Mouse (Mus musculus) myocyte (in vitro differentiated cells): ENCODE measurements around the gene Lamc2.

ENCODE experiments used
- CEBPB ChIP-seq: IDR thresholded peaks from 2 replicates; pipeline ENCODE4 v1.6.1; 2011; ENCODE audit warnings: mild to moderate bottlenecking, moderate library complexity; ENCODE audit not compliant: poor library complexity, insufficient read depth, severe bottlenecking
- E2F4 ChIP-seq: IDR thresholded peaks from one replicate; pipeline ENCODE4 v1.6.1; 2011; ENCODE audit warnings: mild to moderate bottlenecking, control low read depth, moderate library complexity; ENCODE audit not compliant: insufficient read depth
- MYOD1 ChIP-seq, 3 experiments: IDR thresholded peaks; one replicate each; pipeline ENCODE4 v1.6.1; 2011; ENCODE audit warnings: control low read depth in 2 of 3, low read depth in 2 of 3, mild to moderate bottlenecking in 2 of 3, moderate library complexity in 1 of 3; ENCODE audit not compliant: insufficient read length in 2 of 3, control insufficient read depth in 1 of 3
- POLR2A ChIP-seq: IDR thresholded peaks from one replicate; pipeline ENCODE4 v1.6.1; 2011; ENCODE audit warnings: low read depth, mild to moderate bottlenecking, control low read depth, moderate library complexity; ENCODE audit not compliant: insufficient read length
- TCF12 ChIP-seq: IDR thresholded peaks from one replicate; pipeline ENCODE4 v1.6.1; 2011; ENCODE audit warnings: mild to moderate bottlenecking, control low read depth; ENCODE audit not compliant: poor library complexity, insufficient read depth, severe bottlenecking

GRCm38 (mm10) chr1:153139635-153140034 is 46.6 kb downstream of the Lamc2 start:
- TF ChIP-seq E2F4 (no peak), POLR2A (no peak), MYOD1 (IDR thresholded peaks at IDR 0.05; ENCODE audit: control insufficient read depth in 1 of 3, insufficient read length in 2 of 3, low read depth in 2 of 3) (no peak), CEBPB (no peak), TCF12 (no peak)
